Mouse (Mus musculus) lung, embryonic 14.5 days (tissue): ENCODE data around the gene Zcrb1. TPM values are rescaled to one million over a fixed set of nuclear protein-coding genes. Genes with fewer than 3 reads are reported as not detected.

ENCODE experiments used
- ATAC-seq: fragments of 200-750 bp; cut with Nextera tagmentation; 2 replicates; pipeline ENCODE4 v1.8.0; 2017; ENCODE audit warnings: mild to moderate bottlenecking, moderate TSS enrichment, moderate library complexity; ENCODE audit not compliant: insufficient read depth
- DNase-seq: peaks from one replicate; pipeline ENCODE4 v3.0.0-alpha.2; 2015
- H3K27ac ChIP-seq: fragments of 300-500 bp; sonication (generic); 2 replicates; pipeline ENCODE4 v1.5.1; 2014; ENCODE audit warnings: low read depth, mild to moderate bottlenecking, moderate library complexity
- H3K27me3 ChIP-seq: fragments of 300-500 bp; sonication (generic); 2 replicates; pipeline ENCODE4 v1.6.1; 2014; ENCODE audit warnings: low read length, control low read depth; ENCODE audit not compliant: insufficient read depth
- H3K36me3 ChIP-seq: fragments of 300-500 bp; sonication (generic); 2 replicates; pipeline ENCODE4 v1.6.1; 2014; ENCODE audit warnings: control low read depth; ENCODE audit not compliant: insufficient read depth
- H3K4me1 ChIP-seq: fragments of 300-500 bp; sonication (generic); 2 replicates; pipeline ENCODE4 v1.6.1; 2014; ENCODE audit warnings: antibody characterized with exemption, control low read depth; ENCODE audit not compliant: insufficient read depth
- H3K4me2 ChIP-seq: fragments of 300-500 bp; sonication (generic); 2 replicates; pipeline ENCODE4 v1.6.1; 2014; ENCODE audit warnings: mild to moderate bottlenecking
- H3K4me3 ChIP-seq: fragments of 300-500 bp; sonication (generic); 2 replicates; pipeline ENCODE4 v1.5.1; 2014; ENCODE audit warnings: low read depth, low read length
- H3K9ac ChIP-seq: fragments of 300-500 bp; sonication (generic); 2 replicates; pipeline ENCODE4 v1.6.1; 2014
- H3K9me3 ChIP-seq: fragments of 300-500 bp; sonication (generic); 2 replicates; pipeline ENCODE4 v1.6.1; 2016; ENCODE audit warnings: low read depth, low read length, control low read depth
- CTCF ChIP-seq: IDR thresholded peaks from 2 replicates; pipeline ENCODE4 v1.5.1; 2016; ENCODE audit warnings: antibody characterized with exemption, low read depth
- WGBS: fragments of 180-500 bp; shearing (Covaris S2); extraction: QIAGEN DNeasy Blood & Tissue Kit; methylation state at CpG from one replicate; pipeline ENCODE4 v1.1.7; 2014; 5-methylcytosine and 5-hydroxymethylcytosine counted together
- polyA plus RNA-seq: library from polyadenylated mRNA; unstranded; fragments of >200 nt; fragmentation: Nextera tagmentation; extraction: Ambion mirVana; gene quantifications from 2 replicates; pipeline ENCODE4 v1.2.1, GENCODE M21; 2014

Gene Zcrb1
- polyA plus RNA-seq, 1 experiment from 2014 or later = 115 TPM

DNA sequence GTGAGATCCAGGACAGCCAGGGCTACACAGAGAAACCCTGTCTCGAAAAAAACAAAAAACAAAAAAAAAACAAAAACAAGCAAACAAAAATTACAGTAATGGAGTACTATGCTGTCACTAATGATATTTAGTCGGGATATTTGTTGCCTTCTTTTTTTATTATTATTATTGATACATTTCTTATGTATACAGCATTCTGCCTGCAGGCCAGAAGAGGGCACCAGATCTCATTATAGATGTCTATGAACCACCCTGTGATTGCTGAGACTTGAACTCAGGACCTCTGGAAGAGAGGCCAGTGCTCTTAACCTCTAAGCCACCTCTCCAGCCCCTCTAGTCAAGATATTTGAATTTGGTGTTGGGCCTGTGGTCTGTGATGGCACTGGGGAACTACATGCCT is 26.3 kb downstream of the Zcrb1 start:
- Histone ChIP-seq H3K4me3 (no peak overlapping the region), H3K36me3 (no peaks in the 10 kb centered on the region), H3K4me2 (no peak overlapping the region), H3K27ac (no peak overlapping the region), H3K27me3 (no peaks in the 10 kb centered on the region), H3K4me1 (no peaks in the 10 kb centered on the region), H3K9me3 (no peaks in the 10 kb centered on the region), H3K9ac (no peak overlapping the region)
- no peak for ATAC-seq
- DNase-seq = no peak
- TF ChIP-seq CTCF = 0 out of 2 replicates have a peak, but pooled peaks have one; percentile 21
- WGBS = 79% methylated on average over 2 of the region's 2 CpGs

DNA sequence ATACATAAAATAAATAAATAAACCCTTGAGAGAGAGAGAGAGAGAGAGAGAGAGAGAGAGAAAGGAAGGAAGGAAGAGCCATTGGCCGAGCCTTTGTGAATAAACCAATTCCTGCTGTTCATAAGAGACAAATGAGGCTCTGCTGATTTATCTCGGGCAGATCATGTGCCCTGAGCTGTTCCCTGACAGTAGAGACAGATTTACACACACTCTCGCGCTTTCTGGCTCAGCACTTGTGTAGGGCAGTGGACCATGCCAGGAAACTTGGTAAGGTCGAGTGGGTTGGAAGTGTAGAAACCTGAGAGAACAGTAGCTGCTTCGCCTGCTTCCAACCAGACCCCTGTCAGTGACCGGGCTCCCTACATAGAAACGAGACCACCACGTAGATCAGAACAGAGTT is 29.6 kb downstream of the Zcrb1 start:
- peak; percentile 60; the same call in 1 of the 2 replicates for ATAC-seq
- 36% methylated on average over 9 of the region's 9 CpGs for WGBS

DNA sequence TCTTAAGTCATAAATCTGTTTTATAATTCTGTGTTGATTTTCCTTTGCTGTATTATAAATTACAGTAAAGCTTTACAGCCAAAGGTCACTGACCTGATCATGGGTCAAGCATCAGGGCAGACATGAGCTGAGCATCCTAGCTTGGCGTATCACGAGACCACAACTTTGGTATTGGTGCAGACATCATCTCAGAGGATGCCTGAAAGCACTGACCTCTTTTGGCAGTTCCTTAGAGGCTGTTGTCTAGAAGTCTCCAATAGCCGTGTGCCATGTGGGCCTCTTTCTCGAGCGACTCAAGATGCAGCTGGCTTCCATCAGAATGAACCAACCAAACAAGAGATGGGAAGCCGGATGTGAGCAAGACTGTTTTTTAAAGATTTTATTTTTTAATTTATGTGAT is 32.6 kb downstream of the Zcrb1 start:
- H3K4me1 ChIP-seq = no peaks in the 10 kb centered on the region; the same call in 1 of the 2 replicates
- H3K36me3 ChIP-seq = no peaks in the 10 kb centered on the region
- no peak overlapping the region for H3K9ac ChIP-seq
- no peak for TF ChIP-seq CTCF
- no peaks in the 10 kb centered on the region for H3K27me3 ChIP-seq
- no peak overlapping the region for H3K27ac ChIP-seq
- peak; percentile 38 for DNase-seq
- no peaks in the 10 kb centered on the region for H3K9me3 ChIP-seq
- no peak overlapping the region for H3K4me3 ChIP-seq
- peak; percentile 24; the same call in 1 of the 2 replicates for ATAC-seq
- 65% methylated on average over 6 of the region's 6 CpGs for WGBS
- no peak overlapping the region for H3K4me2 ChIP-seq

More for the DNA sequence above, 29.6 kb downstream of the Zcrb1 start:
- DNase-seq = peak; percentile 57
- Histone ChIP-seq H3K4me2 (no peak overlapping the region), H3K36me3 (no peaks in the 10 kb centered on the region), H3K27ac (no peak overlapping the region), H3K27me3 (no peaks in the 10 kb centered on the region), H3K9me3 (no peaks in the 10 kb centered on the region), H3K9ac (no peak overlapping the region), H3K4me1 (no peaks in the 10 kb centered on the region; the same call in 1 of the 2 replicates), H3K4me3 (no peak overlapping the region)
- TF ChIP-seq CTCF = no peak

DNA sequence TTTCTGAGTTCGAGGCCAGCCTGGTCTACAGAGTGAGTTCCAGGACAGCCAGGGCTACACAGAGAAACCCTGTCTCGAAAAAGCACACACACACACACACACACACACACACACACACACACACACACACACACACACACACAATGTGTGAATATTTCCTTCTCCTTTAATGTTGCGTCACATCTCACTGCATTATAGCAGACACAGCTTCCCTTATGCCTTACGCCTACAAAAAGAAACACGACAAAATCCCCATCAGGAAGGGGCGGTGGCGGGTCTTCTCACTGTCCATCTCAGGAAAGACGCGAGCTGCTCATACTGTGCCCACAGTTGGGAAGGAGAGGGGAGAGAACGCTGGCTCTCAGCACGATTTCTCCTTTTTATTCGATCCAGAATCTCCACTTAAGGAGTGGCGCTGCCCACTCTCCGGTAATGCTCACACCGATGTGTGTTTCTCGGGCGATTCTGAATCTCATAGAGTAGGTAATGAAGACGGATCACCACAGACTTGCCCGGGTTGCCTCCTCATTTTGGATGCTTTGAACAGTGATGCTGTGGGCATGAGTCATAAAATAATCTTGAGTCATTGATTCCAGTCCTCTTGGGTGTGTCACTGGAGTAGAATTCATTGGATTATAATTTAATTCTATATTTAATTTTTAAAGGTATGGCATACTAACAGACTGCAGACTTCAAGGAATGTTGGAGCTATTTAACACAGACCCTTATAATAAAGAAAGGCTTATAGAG is 39.6 kb downstream of the Zcrb1 start:
- no peak for TF ChIP-seq CTCF
- no peaks in the 10 kb centered on the region for H3K27me3 ChIP-seq
- ATAC-seq (no peak), DNase-seq (no peak)
- H3K4me1 ChIP-seq = no peaks in the 10 kb centered on the region
- H3K27ac ChIP-seq = no peak overlapping the region
- H3K36me3 ChIP-seq = no peaks in the 10 kb centered on the region
- H3K9me3 ChIP-seq = no peaks in the 10 kb centered on the region; the same call in 1 of the 2 replicates
- H3K4me2 ChIP-seq = no peak overlapping the region
- no peak overlapping the region for H3K4me3 ChIP-seq
- H3K9ac ChIP-seq = no peak overlapping the region
- 89% methylated on average over 19 of the region's 19 CpGs for WGBS

DNA sequence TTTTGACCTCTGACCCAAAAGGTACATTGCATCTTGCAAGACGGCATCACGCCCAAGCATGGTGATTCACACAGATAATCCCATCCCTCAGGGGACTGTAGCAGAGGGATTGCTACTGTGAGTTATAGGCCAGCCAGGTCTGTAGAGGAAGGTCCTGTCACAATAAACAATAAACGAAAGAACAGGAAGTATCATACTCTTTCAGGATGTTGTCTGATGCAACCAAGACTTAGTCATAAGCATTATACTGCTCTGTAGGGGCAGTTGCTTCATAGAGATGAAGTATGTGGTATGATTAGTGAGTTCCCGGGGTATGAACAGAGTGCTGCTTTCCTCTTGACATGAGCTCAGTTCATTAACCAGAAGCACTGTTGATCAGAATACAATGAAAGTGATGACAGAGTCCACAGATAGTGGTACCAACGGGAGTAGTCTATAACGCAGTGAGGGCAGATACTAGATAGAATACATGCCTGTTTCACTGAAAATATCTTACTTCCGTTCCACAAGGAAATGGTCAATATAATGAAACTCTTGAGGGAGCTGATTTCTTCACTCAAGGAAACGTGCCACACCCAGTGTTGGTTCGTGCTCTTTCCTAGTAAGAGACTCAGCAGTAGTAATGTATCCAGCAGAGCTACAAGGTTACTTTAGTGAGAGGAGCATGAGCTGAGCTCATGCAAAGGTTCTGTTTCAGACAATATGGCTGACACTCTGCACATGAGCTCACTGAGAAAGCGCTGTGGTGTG is 57.3 kb downstream of the Zcrb1 start:
- H3K4me2 ChIP-seq = no peak overlapping the region
- DNase-seq = no peak
- no peaks in the 10 kb centered on the region for H3K36me3 ChIP-seq
- no peaks in the 10 kb centered on the region for H3K4me1 ChIP-seq
- H3K27ac ChIP-seq = no peak overlapping the region
- WGBS = 81% methylated on average over 10 of the region's 10 CpGs
- no peak for ATAC-seq
- no peak overlapping the region for H3K4me3 ChIP-seq
- H3K9ac ChIP-seq = no peak overlapping the region
- H3K9me3 ChIP-seq = no peaks in the 10 kb centered on the region
- TF ChIP-seq CTCF = no peak
- H3K27me3 ChIP-seq = no peaks in the 10 kb centered on the region

DNA sequence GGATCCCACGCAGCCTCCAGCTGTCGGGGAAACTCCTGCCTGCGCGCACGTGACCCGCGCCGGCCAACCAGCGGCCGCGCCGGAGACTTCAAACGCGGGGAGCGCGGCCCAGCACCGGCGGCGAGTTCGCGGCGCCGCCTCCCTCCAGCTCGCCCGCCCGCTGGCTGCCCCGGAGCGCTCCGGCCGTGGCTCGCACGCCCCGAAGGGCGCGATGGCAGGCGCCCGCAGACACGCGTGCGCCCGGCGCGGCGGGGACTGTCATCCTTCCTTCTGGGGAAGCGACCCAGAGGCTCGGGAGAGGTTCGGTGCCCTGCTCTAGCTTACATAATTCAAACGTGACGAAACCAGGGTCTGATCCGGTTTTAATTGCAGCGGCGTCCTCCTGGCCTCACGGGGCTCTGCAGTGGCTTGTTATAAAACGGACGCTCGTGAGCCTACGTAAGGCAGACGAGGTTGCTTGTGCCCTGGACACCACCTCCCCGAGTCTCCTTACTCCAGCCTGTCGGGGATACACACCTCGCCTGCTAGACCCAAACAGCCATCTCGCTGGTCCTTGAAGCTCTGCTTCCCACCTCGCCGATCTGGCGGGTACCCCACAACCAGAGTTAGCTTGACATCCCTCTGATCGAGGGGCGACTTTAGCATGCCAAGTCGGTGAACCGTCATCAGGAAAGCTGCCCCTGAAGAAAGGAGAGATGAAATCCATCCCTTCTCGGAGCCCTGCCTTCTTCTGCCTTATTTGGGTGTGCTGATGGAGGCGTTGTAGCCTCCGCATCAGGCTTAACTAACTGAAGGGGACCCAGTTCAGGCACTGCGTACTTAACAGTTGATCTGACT is 61.0 kb downstream of the Zcrb1 start, which contains the start of gene Yaf2:
Yaf2 (minus strand) TSS at position 11 of the 837 bp plus-strand sequence.
- peak; percentile 94 for ATAC-seq
- peak within 1 kb of the TSS; percentile 96 for H3K27ac ChIP-seq
- no peaks in the 10 kb centered on the region for H3K9me3 ChIP-seq
- no peaks in the 10 kb centered on the region for H3K27me3 ChIP-seq
- H3K4me3 ChIP-seq = peak within 1 kb of the TSS; percentile 71
- peaks cover 5% of the 10 kb centered on the region; the same call in 1 of the 2 replicates for H3K36me3 ChIP-seq
- H3K4me2 ChIP-seq = peak within 1 kb of the TSS; percentile 95
- WGBS = under 1% methylated on average over 67 of the region's 73 CpGs
- DNase-seq = peak; percentile 94
- no peak for TF ChIP-seq CTCF
- peak within 1 kb of the TSS; percentile 92 for H3K9ac ChIP-seq
- H3K4me1 ChIP-seq = no peaks in the 10 kb centered on the region
